Mouse (Mus musculus) left cerebral cortex, postnatal 14 days (tissue): ENCODE measurements at regions not wholly inside any gene's neighbourhood (a gene's known extent, or its start where the extent isn't known, plus 50 kb on each side); places are given as distances from the start of the nearest gene placed in this dataset.

Experiments used
- DNase-seq, 2 experiments: peaks; one replicate each; pipeline ENCODE4 v3.0.0; 2021 to 2022; ENCODE audit warnings: low spot score in 2 of 2, mixed read lengths in 1 of 2
- intact Hi-C: fragments of 180-260 bp; cut with DNase I; formaldehyde crosslinking; loops from one replicate; pipeline ENCODE4 v1.15.1; 2025

- intact Hi-C loops = no loop called here
Measured at GRCm38 (mm10) chr13:83376097-83376797, 127.6 kb upstream of the Mef2c start.

GRCm38 (mm10) chr13:83378644-83379043 is 125.2 kb upstream of the Mef2c start:
- no peak for DNase-seq
- intact Hi-C loops = no loop called here

More at GRCm38 (mm10) chr13:83376097-83376797, 127.6 kb upstream of the Mef2c start:
- DNase-seq = peak in 1 of 2 experiments; percentile 37

- intact Hi-C loops = no loop called here
- DNase-seq = no peak
Measured at GRCm38 (mm10) chr13:83382609-83383008, 121.2 kb upstream of the Mef2c start.

- DNase-seq = no peak
- intact Hi-C loops = no loop called here
Measured at GRCm38 (mm10) chr13:83394773-83395172, 109.1 kb upstream of the Mef2c start.

- no peak for DNase-seq
- intact Hi-C loops = no loop called here
Measured at GRCm38 (mm10) chr13:83399381-83399780, 104.5 kb upstream of the Mef2c start.

- no peak for DNase-seq
- intact Hi-C loops = no loop called here
Measured at GRCm38 (mm10) chr13:83439619-83440436, 64.0 kb upstream of the Mef2c start.

GRCm38 (mm10) chr13:83444277-83444676 is 59.6 kb upstream of the Mef2c start:
- intact Hi-C loops = no loop called here
- no peak for DNase-seq

GRCm38 (mm10) chr13:83450820-83451219 is 53.0 kb upstream of the Mef2c start:
- intact Hi-C loops = no loop called here
- DNase-seq = peak in 1 of 2 experiments; percentile 14

- DNase-seq = no peak
- intact Hi-C loops = no loop called here
Measured at GRCm38 (mm10) chr13:83452987-83453386, 50.8 kb upstream of the Mef2c start.
